Mouse (Mus musculus): ENCODE data around the gene Apoh. TPM values are rescaled to one million over a fixed set of nuclear protein-coding genes. Genes with fewer than 3 reads are reported as not detected.

Gene Apoh
- polyA plus RNA-seq, 1 experiment from 2014 or later: not detected

- ATAC-seq (ENCODE audit: low read depth): no peak
- no peaks in the 10 kb centered on the region for H3K36me3 ChIP-seq (ENCODE audit: control insufficient read depth, insufficient read depth, low read length)
- peak overlapping the region; percentile 99 for H3K4me2 ChIP-seq (ENCODE audit: low read depth, low read length)
- 0 out of 2 replicates have a peak overlapping the region, but pooled peaks have one; percentile 5 for H3K9ac ChIP-seq (replicated peaks; ENCODE audit: low read depth, low read length)
- H3K27ac ChIP-seq (ENCODE audit: low read depth, low read length): no peak overlapping the region
- no peaks in the 10 kb centered on the region for H3K27me3 ChIP-seq (ENCODE audit: control insufficient read depth, insufficient read depth, low read length)
- peaks cover 6% of the 10 kb centered on the region; the same call in 1 of the 2 replicates for H3K4me1 ChIP-seq (ENCODE audit: control insufficient read depth, insufficient read depth, low read length)
- peak overlapping the region; percentile 82 for H3K4me3 ChIP-seq (ENCODE audit: low read depth, low read length)
- WGBS: 45% methylated on average over 8 of the region's 8 CpGs
- H3K9me3 ChIP-seq (ENCODE audit: control insufficient read depth, low read length): no peaks in the 10 kb centered on the region
Observed at GRCm38 (mm10) chr11:108341783-108342182, 1.4 kb upstream of the Apoh start.

- ATAC-seq (ENCODE audit: low read depth): peak; percentile 96
- H3K27ac ChIP-seq (ENCODE audit: low read depth, low read length): peak within 1 kb of the TSS; percentile 86
- under 1% methylated on average over 40 of the region's 63 CpGs for WGBS
Observed at GRCm38 (mm10) chr11:108343789-108344462, 772 bp downstream of the Apoh start, which contains the start of gene Prkca. Gene Prkca (minus strand): TSS chr11:108343928.

DNA sequence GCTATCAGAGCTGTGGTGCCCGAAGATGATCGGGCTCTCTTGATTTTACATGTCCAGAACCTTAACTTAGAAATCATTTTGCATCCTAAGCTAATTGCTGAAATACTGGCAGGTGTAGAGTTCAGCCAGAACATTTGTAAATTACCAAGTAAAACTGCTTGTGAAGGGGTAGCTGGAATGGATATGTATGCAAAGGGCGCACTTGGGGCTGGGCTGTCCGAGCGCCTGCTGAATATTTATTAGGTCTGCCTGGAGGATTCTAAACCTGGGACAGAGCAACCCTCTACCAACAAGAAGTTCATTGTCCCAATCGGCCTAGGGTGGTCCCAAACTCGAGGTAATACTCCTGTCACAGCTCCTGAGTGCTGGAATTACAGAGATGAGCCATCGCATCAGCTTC, 1.6 kb downstream of the Apoh start:
- Histone ChIP-seq H3K4me1 (ENCODE audit: control insufficient read depth, insufficient read depth, low read length) (peaks cover 11% of the 10 kb centered on the region; the same call in 1 of the 2 replicates), H3K4me3 (ENCODE audit: low read depth, low read length) (peak overlapping the region; percentile 82), H3K4me2 (ENCODE audit: low read depth, low read length) (peak overlapping the region; percentile 99), H3K36me3 (ENCODE audit: control insufficient read depth, insufficient read depth, low read length) (no peaks in the 10 kb centered on the region), H3K9ac (replicated peaks; ENCODE audit: low read depth, low read length) (peak overlapping the region; percentile 83; the same call in 1 of the 2 replicates), H3K27me3 (ENCODE audit: control insufficient read depth, insufficient read depth, low read length) (no peaks in the 10 kb centered on the region), H3K27ac (ENCODE audit: low read depth, low read length) (no peak overlapping the region), H3K9me3 (ENCODE audit: control insufficient read depth, low read length) (no peaks in the 10 kb centered on the region)
- ATAC-seq (ENCODE audit: low read depth): no peak
- WGBS: 39% methylated on average over 8 of the region's 8 CpGs

More at GRCm38 (mm10) chr11:108343789-108344462, 772 bp downstream of the Apoh start, which contains the start of gene Prkca:
- H3K4me1 ChIP-seq (ENCODE audit: control insufficient read depth, insufficient read depth, low read length): peaks cover 6% of the 10 kb centered on the region; the same call in 1 of the 2 replicates
- no peaks in the 10 kb centered on the region for H3K27me3 ChIP-seq (ENCODE audit: control insufficient read depth, insufficient read depth, low read length)
- H3K4me3 ChIP-seq (ENCODE audit: low read depth, low read length): peak within 1 kb of the TSS; percentile 82
- H3K9me3 ChIP-seq (ENCODE audit: control insufficient read depth, low read length): no peaks in the 10 kb centered on the region
- peak within 1 kb of the TSS; percentile 83 for H3K9ac ChIP-seq (replicated peaks; ENCODE audit: low read depth, low read length)
- peak within 1 kb of the TSS; percentile 99 for H3K4me2 ChIP-seq (ENCODE audit: low read depth, low read length)
- no peaks in the 10 kb centered on the region for H3K36me3 ChIP-seq (ENCODE audit: control insufficient read depth, insufficient read depth, low read length)

DNA sequence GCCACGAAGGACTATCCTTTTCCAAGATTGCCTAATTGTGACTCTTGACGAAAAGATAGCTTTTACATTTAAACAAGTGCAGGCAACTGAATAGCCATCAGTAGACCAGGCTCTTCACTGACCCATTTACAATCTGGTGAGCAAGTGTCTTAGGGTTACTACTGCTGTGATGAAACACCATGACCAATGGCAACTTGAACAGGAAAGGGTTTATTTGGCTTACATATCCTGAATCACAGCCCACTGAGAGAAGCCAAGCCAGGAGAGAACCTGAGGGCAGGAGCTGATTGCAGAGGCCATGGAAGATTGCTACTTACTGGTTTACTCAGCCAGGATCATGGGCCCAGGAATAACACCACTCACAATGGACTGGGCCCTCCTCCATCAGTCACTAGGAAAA, 2.2 kb downstream of the Apoh start:
- Histone ChIP-seq H3K9me3 (ENCODE audit: control insufficient read depth, low read length) (no peaks in the 10 kb centered on the region), H3K4me2 (ENCODE audit: low read depth, low read length) (no peak overlapping the region), H3K9ac (replicated peaks; ENCODE audit: low read depth, low read length) (no peak overlapping the region), H3K27ac (ENCODE audit: low read depth, low read length) (no peak overlapping the region), H3K4me1 (ENCODE audit: control insufficient read depth, insufficient read depth, low read length) (peaks cover 11% of the 10 kb centered on the region; the same call in 1 of the 2 replicates), H3K27me3 (ENCODE audit: control insufficient read depth, insufficient read depth, low read length) (no peaks in the 10 kb centered on the region), H3K4me3 (ENCODE audit: low read depth, low read length) (no peak overlapping the region), H3K36me3 (ENCODE audit: control insufficient read depth, insufficient read depth, low read length) (no peaks in the 10 kb centered on the region)
- WGBS: 87% methylated on average over 2 of the region's 2 CpGs
- ATAC-seq (ENCODE audit: low read depth): no peak

GRCm38 (mm10) chr11:108350799-108351198, 7.6 kb downstream of the Apoh start:
- H3K9ac ChIP-seq (replicated peaks; ENCODE audit: low read depth, low read length): no peak overlapping the region
- no peaks in the 10 kb centered on the region for H3K9me3 ChIP-seq (ENCODE audit: control insufficient read depth, low read length)
- H3K36me3 ChIP-seq (ENCODE audit: control insufficient read depth, insufficient read depth, low read length): no peaks in the 10 kb centered on the region
- 84% methylated on average over 4 of the region's 4 CpGs for WGBS
- no peaks in the 10 kb centered on the region for H3K27me3 ChIP-seq (ENCODE audit: control insufficient read depth, insufficient read depth, low read length)
- ATAC-seq (ENCODE audit: low read depth): no peak
- H3K27ac ChIP-seq (ENCODE audit: low read depth, low read length): no peak overlapping the region
- H3K4me1 ChIP-seq (ENCODE audit: control insufficient read depth, insufficient read depth, low read length): peaks cover 4% of the 10 kb centered on the region; the same call in 1 of the 2 replicates
- H3K4me2 ChIP-seq (ENCODE audit: low read depth, low read length): no peak overlapping the region
- H3K4me3 ChIP-seq (ENCODE audit: low read depth, low read length): no peak overlapping the region

DNA sequence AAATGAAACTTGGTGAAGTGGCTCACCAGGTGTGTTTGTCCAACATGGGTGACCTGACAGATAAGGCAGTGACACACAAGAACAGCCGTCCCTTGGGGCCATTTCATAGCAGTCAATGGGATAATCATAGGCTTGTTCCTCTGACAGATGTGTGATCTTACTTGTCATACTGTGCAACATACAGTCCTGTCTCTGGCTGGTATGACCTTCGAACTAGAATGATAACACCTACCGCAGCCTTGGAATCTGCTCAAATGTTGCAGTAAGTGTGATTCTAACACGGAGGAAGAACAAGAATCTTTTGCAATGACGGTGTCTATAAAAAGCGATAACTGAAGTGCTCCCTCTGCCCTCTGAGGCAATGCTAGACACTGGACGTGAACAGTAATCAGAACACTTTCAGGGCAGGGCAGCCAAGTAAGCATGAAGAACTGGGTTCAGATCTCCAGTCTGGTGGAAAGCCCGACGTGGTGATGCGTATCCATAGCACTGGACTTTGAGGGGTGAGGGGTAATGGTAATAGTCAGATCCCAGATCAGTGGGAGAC, 9.8 kb downstream of the Apoh start:
- Histone ChIP-seq H3K4me1 (ENCODE audit: control insufficient read depth, insufficient read depth, low read length) (peaks cover 4% of the 10 kb centered on the region; the same call in 1 of the 2 replicates), H3K4me2 (ENCODE audit: low read depth, low read length) (no peak overlapping the region), H3K36me3 (ENCODE audit: control insufficient read depth, insufficient read depth, low read length) (no peaks in the 10 kb centered on the region), H3K27ac (ENCODE audit: low read depth, low read length) (no peak overlapping the region), H3K4me3 (ENCODE audit: low read depth, low read length) (no peak overlapping the region), H3K27me3 (ENCODE audit: control insufficient read depth, insufficient read depth, low read length) (no peaks in the 10 kb centered on the region), H3K9ac (replicated peaks; ENCODE audit: low read depth, low read length) (no peak overlapping the region), H3K9me3 (ENCODE audit: control insufficient read depth, low read length) (no peaks in the 10 kb centered on the region)
- ATAC-seq (ENCODE audit: low read depth): no peak
- WGBS: 94% methylated on average over 10 of the region's 10 CpGs

- Histone ChIP-seq H3K4me1 (ENCODE audit: control insufficient read depth, insufficient read depth, low read length) (no peaks in the 10 kb centered on the region), H3K36me3 (ENCODE audit: control insufficient read depth, insufficient read depth, low read length) (no peaks in the 10 kb centered on the region), H3K4me2 (ENCODE audit: low read depth, low read length) (no peak overlapping the region), H3K4me3 (ENCODE audit: low read depth, low read length) (no peak overlapping the region), H3K9ac (replicated peaks; ENCODE audit: low read depth, low read length) (no peak overlapping the region), H3K27me3 (ENCODE audit: control insufficient read depth, insufficient read depth, low read length) (no peaks in the 10 kb centered on the region), H3K27ac (ENCODE audit: low read depth, low read length) (no peak overlapping the region), H3K9me3 (ENCODE audit: control insufficient read depth, low read length) (no peaks in the 10 kb centered on the region)
- 84% methylated on average over 4 of the region's 4 CpGs for WGBS
- no peak for ATAC-seq (ENCODE audit: low read depth)
Observed at GRCm38 (mm10) chr11:108356020-108356419, 12.9 kb downstream of the Apoh start.

- Histone ChIP-seq H3K4me1 (ENCODE audit: control insufficient read depth, insufficient read depth, low read length) (no peaks in the 10 kb centered on the region), H3K36me3 (ENCODE audit: control insufficient read depth, insufficient read depth, low read length) (no peaks in the 10 kb centered on the region), H3K4me2 (ENCODE audit: low read depth, low read length) (no peak overlapping the region), H3K27me3 (ENCODE audit: control insufficient read depth, insufficient read depth, low read length) (no peaks in the 10 kb centered on the region), H3K9me3 (ENCODE audit: control insufficient read depth, low read length) (no peaks in the 10 kb centered on the region), H3K9ac (replicated peaks; ENCODE audit: low read depth, low read length) (no peak overlapping the region), H3K4me3 (ENCODE audit: low read depth, low read length) (no peak overlapping the region), H3K27ac (ENCODE audit: low read depth, low read length) (no peak overlapping the region)
- 86% methylated on average over 6 of the region's 6 CpGs for WGBS
- no peak for ATAC-seq (ENCODE audit: low read depth)
Observed at GRCm38 (mm10) chr11:108358911-108359310, 15.8 kb downstream of the Apoh start.

DNA sequence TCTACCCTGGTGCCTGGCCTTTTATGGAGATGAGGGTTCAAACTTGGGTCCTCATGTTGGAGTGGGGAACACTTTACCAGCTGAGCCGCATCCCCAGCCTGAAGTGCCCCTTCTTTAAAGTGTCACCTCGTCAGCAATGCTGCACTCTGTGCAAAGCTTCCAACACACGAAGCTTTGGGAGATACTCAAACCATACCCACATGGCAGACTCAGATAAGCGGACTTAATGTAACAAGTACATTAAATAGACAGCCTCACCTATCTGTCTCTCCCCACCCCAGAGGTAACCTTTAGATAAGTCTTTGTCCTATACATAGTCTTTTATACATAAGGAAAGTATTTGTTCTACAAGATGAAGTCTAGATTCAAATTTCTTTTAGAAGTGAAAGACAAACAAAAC, 17.8 kb downstream of the Apoh start:
- Histone ChIP-seq H3K36me3 (ENCODE audit: control insufficient read depth, insufficient read depth, low read length) (no peaks in the 10 kb centered on the region), H3K27me3 (ENCODE audit: control insufficient read depth, insufficient read depth, low read length) (no peaks in the 10 kb centered on the region), H3K27ac (ENCODE audit: low read depth, low read length) (no peak overlapping the region), H3K9me3 (ENCODE audit: control insufficient read depth, low read length) (no peaks in the 10 kb centered on the region), H3K9ac (replicated peaks; ENCODE audit: low read depth, low read length) (no peak overlapping the region), H3K4me3 (ENCODE audit: low read depth, low read length) (no peak overlapping the region), H3K4me1 (ENCODE audit: control insufficient read depth, insufficient read depth, low read length) (no peaks in the 10 kb centered on the region), H3K4me2 (ENCODE audit: low read depth, low read length) (no peak overlapping the region)
- ATAC-seq (ENCODE audit: low read depth): no peak
- WGBS: 89% methylated on average over 4 of the region's 4 CpGs
